Mouse (Mus musculus): ENCODE measurements at regions not wholly inside any gene's neighbourhood (a gene's known extent, or its start where the extent isn't known, plus 50 kb on each side); places are given as distances from the start of the nearest gene placed in this dataset.
A peak's percentile ranks its signal among the peaks of the same experiment; 100 is the strongest.

- no peak for ATAC-seq (replicated peaks; ENCODE audit: poor library complexity, severe bottlenecking)
Observed at GRCm38 (mm10) chr4:88950181-88951033, 70.4 kb upstream of the Ifne start.

DNA sequence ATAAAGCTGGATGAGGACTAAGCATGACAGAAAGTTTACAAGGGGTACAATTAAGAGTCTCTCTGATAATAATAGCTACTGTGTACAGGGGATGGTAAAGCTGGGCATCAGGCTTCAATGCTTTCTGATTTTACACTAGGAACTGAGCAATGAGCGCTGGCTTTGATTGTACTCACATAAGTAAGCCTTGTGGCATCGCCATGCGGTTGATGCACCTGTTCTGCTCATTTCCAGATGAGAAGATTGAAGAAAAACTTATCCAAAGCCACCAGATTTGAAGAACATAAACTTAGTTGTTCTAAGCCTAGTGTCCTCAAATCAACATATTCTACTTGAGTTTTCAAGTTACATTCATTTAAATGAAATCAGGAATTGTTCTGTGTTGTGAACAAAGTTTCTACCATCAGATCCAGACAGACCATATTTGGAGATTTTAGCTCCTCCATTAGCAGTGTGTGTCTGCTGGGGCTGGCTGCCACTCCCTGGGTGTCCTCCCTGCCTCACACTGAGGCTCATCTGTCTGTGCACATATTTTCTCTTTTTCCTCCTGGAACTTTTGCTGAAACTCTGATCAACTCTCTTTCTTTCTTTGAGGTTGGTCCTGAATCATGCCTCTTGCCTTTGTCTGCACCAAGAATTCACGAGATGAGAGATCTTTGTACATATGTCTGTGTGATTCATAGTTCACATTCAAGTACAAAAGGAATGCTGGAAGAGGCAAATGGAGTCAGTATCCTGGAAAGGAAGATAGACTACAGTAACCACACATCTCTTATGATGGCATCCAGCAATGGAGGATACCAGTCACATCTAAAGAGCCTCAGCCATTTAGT, 68.2 kb upstream of the Ifne start:
- ATAC-seq (replicated peaks; ENCODE audit: poor library complexity, severe bottlenecking): no peak

DNA sequence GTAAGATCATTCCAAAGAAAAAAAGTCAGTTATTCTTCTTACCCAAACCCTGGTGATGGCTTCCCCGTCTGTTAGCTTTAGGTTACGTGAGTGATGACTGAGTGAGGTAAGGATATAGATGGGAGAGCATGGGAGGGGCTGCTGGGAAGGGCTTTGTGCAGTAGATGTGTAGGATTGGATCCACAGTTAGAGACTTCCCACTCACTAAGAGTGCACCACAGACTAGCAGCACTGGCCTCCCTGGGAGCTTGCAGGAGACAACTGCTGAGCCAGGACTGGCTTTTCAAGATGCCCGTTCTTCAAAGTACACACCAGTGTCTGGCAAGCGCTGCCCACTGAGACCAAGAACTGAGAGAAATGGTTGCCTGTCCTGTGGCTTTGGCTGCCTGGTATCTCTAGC, 62.0 kb upstream of the Ifne start:
- no peak for ATAC-seq (replicated peaks; ENCODE audit: poor library complexity, severe bottlenecking)

GRCm38 (mm10) chr4:88940670-88941069, 60.7 kb upstream of the Ifne start:
- no peak for ATAC-seq (replicated peaks; ENCODE audit: poor library complexity, severe bottlenecking)

- ATAC-seq (replicated peaks; ENCODE audit: poor library complexity, severe bottlenecking): no peak
Observed at GRCm38 (mm10) chr4:88939397-88939796, 59.4 kb upstream of the Ifne start.

DNA sequence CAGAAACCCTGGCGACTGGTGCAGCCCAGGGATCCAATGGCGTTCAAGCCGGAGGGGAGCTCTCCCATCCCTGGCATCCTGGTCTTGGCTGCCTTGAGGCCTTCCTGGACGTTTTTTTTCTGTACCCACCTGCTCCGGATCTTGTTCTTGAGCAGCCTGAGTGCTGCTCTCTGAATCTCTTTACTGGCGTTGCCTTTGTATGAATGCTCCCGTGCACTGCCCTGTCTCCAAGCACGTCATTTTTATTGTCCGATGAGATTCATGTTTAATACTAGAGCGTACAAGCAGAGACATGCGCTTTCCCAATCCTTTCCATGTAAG, 58.7 kb upstream of the Ifne start:
- no peak for ATAC-seq (replicated peaks; ENCODE audit: poor library complexity, severe bottlenecking)

DNA sequence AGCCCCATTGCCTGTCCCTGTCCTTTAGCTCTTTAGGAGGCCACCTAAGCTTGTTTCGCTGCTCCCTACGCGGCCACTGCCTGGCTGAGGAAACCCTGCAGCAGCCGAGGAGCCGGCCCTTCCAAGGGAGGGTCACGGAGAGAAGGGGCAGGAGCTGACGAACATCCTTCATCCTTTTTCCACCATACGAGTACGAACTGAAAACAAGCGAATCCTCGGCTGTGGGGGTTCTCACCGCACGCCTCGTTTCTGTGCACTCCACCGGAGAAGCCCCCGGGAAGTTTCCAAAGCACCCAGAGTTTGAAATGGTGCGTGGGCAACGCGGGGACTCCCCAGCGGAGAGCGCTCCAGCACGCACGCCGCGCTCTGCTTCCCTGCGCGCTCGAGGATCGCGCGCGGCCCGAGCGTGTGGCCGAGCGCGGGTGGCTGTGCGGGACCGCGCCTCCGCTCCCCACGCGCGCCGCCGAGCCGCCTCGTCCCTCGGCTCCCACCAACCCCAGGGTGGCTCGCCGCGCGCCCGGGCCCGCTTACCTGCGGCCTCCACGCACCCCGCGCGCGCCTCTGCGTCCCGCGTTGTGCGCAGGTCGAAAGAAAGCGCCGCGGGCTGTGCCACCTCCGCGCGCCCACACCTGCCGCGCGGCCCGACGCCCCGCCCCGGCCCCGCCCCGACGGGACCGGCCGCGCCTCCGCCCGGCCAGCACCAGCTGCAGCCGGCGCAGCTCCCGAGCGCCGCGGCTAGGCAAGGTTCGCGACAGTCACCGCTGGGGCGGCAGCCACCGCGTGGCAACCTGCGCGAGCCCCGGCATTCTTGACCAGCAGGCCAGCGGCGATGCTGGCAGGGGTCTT, 58.1 kb upstream of the Ifne start:
- ATAC-seq (replicated peaks; ENCODE audit: poor library complexity, severe bottlenecking): peak; percentile 93

- no peak for ATAC-seq (replicated peaks; ENCODE audit: poor library complexity, severe bottlenecking)
Observed at GRCm38 (mm10) chr4:88936976-88937375, 57.0 kb upstream of the Ifne start.

GRCm38 (mm10) chr4:88935901-88936300, 55.9 kb upstream of the Ifne start:
- no peak for ATAC-seq (replicated peaks; ENCODE audit: poor library complexity, severe bottlenecking)

GRCm38 (mm10) chr4:88935316-88935715, 55.3 kb upstream of the Ifne start:
- ATAC-seq (replicated peaks; ENCODE audit: poor library complexity, severe bottlenecking): 0 out of 2 replicates have a peak, but pooled peaks have one; percentile 24

GRCm38 (mm10) chr4:88934266-88935025, 54.4 kb upstream of the Ifne start:
- no peak for ATAC-seq (replicated peaks; ENCODE audit: poor library complexity, severe bottlenecking)

GRCm38 (mm10) chr4:88931217-88931616, 51.2 kb upstream of the Ifne start:
- ATAC-seq (replicated peaks; ENCODE audit: poor library complexity, severe bottlenecking): no peak

Data from granulocyte monocyte progenitor cell, adult 5-6 weeks (primary cell).